Mouse (Mus musculus): ENCODE results near the gene Fam229a.

DNA sequence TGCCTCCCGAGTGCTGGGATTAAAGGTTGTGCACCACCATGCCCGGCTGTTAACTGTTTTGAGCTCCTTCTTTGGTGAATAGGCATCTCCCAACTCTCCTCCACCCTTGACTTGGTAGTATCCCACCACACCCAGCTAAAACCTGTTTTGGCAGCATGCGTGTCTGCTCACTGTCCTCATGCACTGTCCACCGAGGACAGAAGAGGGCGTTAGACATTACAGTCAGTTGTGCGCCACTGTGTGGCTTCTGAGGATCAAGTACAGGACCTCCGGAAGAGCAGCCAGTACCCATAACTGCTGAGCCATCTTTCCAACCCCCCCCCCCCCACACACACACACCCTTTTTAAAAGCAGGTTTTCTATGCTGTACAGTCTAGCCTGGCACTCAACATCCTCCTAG, 3.7 kb downstream of the Fam229a start:
- TF ChIP-seq CTCF (IDR thresholded peaks at IDR 0.05) (peak; percentile 26; the same call in 1 of the 2 replicates), EP300 (IDR thresholded peaks at IDR 0.05; ENCODE audit: insufficient read depth, low read depth, low read length) (no peak)

Measured in heart, adult 2 months (tissue).